Mouse (Mus musculus): ENCODE measurements around the gene Ramp3.

- TF ChIP-seq CTCF (IDR thresholded peaks at IDR 0.05; ENCODE audit: low read depth) (no peak), EP300 (optimal IDR thresholded peaks at IDR 0.05) (no peak)
Observed at GRCm38 (mm10) chr11:6702258-6702657, 43.9 kb downstream of the Ramp3 start.
